Mouse (Mus musculus): Measurements from ENCODE around the gene Rab34. TPM values are rescaled to one million over a fixed set of nuclear protein-coding genes. Genes with fewer than 3 reads are reported as not detected.

Rab34 gene
- total RNA-seq, 1 experiment from 2014 or later = not detected

DNA sequence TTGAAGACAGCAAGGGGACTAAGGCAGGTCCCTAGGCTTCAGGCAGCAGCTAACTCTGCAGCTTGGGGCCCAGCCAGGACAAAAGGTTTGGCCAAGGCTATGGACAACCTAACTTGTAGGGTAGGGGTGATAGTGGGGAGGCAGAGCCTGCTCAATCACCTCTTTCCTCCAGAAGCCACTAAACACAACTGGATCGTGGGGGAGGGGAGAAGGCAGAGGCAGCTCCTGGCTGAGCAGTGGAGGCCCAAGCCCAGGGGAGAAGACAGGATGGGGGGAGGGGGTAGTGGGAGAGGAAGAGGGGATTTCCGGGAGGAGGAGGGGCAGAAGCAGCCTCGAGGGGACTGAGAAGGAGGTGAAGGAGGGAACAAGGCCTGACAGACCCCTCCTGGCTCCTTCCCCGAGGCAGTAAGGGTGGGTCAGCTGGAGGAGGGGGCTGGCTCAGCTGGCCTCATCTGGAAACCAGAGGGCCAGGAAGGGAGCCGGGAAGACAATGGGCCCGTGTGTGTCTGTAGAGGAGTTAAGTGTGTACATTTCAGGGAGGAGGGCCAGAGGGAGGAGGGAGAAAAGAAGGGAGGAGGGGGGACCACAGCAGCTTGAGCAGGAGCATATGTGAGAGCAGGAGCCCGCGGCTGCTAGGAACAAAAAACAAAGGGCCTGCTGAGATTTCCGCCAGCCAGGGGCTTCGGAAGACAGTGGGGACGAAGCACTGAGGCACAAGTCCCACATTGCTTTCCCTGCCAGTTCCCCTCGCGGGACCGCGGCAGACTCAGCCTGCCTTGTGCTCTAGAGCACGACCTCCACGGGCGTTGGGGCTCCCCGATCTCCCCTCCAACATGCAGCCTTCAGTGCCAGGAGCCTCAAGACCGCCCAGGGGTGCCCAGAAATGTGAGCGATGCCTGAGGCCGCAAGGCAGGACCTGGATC lies 24.3 kb upstream of the Rab34 start:
- no peak for ATAC-seq (replicated peaks; ENCODE audit: insufficient number of reproducible peaks, low FRiP score, low TSS enrichment, poor library complexity, severe bottlenecking)

DNA sequence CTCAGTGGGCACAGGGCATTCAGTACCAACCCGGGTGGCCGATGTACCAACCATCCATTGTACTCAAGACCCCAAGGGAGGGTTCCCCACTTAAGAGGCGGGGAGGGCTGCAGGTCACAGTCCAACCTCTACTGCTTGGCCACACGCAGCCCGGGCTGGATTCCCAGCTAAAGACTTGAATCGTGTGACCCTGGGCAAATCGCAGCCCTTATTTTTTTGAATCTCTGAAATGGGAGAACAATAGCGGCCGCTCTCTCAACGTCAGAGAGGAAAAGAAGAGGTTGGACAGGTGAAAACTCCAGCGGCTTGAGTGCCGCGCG lies 23.7 kb upstream of the Rab34 start:
- no peak for ATAC-seq (replicated peaks; ENCODE audit: insufficient number of reproducible peaks, low FRiP score, low TSS enrichment, poor library complexity, severe bottlenecking)

DNA sequence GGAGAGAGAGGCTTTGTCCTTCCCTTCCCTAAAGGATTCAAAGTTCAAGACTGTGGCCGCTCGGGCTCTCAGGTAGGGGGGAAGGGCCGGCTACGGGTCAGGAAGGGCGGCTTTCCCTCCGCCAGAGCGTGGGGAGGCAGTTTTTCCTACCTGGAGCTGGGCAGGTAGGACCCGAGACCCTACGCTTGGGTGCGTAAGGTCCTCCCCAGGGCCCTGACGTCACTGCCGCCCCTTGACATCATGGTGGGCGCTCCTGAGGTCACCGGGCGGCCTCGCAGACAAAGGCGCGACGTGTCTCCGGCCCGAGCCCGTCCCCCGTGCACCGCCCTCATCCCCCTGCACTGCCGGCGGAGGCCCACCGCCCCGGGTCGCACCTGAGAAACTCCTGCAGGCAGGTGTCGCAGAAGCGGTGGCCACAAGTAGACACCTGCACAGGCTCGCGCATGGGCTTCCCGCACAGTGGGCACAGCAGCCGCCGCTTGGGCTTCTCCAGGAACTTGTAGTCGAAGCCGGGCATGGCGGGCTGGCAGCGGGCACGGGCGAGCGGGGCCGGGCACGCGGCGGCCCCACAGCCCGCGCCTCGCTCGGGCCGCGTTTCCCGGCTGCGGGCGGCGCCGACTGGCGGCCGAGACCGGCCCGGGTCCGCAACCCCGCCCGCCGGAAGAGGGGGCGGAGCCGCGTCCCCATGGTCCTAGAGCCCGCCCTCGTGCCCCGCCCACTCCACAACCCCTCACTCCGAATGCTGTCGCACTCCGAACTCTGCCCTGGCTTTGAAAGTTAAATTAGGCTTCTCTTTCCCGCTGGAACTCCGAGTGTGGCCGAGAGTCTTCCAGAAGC lies 23.1 kb upstream of the Rab34 start, which contains the start of gene Traf4:
Traf4 (minus strand) TSS at position 666 of the 837 bp plus-strand sequence.
- ATAC-seq (replicated peaks; ENCODE audit: insufficient number of reproducible peaks, low FRiP score, low TSS enrichment, poor library complexity, severe bottlenecking) = 0 out of 2 replicates have a peak, but pooled peaks have one; percentile 37

DNA sequence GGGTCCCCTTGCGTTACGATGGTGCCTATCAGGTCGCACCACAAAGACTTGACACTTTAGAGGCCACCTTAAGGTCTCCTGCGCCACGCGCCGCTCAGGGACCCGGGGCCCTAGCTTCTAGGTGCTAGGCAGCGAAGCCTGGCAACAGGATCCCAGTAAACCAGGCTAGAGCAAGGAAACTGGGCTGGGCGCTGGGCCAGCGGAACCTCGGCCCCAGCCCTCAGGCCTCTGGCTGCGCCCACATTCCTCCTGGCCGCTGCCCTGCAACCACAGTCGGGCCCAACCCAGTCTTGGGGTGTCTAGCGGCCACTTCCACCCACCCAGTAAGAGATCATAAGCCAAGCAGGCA lies 22.5 kb upstream of the Rab34 start:
- 0 out of 2 replicates have a peak, but pooled peaks have one; percentile 14 for ATAC-seq (replicated peaks; ENCODE audit: insufficient number of reproducible peaks, low FRiP score, low TSS enrichment, poor library complexity, severe bottlenecking)

DNA sequence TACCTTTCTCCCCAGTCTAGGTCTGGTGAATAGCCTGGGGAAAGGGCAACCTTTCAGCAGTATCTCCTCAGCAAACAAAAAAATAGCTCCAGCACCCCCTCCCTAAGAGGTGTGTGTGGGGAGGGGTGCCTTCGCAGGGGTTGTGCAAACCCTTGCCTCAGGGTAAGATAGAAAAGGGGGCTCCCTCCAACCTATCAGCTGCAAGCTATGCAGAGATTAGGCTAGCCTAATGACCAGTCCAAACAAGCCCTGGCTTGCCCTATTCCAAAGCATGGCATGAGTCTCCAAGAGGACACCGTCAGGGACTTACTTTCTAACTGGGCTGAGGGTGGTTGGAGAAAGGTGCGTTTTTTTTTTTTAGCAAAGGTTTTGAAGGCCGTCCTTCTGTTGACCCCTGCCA lies 22.1 kb upstream of the Rab34 start:
- no peak for ATAC-seq (replicated peaks; ENCODE audit: insufficient number of reproducible peaks, low FRiP score, low TSS enrichment, poor library complexity, severe bottlenecking)

DNA sequence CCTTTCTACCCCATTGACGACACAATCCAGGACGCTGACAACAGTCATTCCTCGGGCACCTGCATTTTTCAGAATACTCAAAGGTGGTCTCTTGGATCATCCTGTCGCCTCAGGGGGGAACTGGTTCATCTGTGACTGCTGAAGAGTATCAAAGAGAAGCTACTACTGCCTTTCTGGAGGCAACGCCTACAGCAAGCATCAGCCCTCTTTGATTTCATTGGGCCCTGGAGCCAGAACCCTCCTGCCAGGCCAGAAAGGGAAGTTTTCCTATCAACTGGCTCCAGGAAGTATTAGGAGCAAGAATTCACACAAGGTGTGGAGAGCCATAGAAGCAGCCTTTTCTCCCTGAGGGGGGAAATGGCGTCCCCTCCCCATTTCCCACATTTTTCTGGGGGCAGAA lies 21.6 kb upstream of the Rab34 start:
- no peak for ATAC-seq (replicated peaks; ENCODE audit: insufficient number of reproducible peaks, low FRiP score, low TSS enrichment, poor library complexity, severe bottlenecking)

DNA sequence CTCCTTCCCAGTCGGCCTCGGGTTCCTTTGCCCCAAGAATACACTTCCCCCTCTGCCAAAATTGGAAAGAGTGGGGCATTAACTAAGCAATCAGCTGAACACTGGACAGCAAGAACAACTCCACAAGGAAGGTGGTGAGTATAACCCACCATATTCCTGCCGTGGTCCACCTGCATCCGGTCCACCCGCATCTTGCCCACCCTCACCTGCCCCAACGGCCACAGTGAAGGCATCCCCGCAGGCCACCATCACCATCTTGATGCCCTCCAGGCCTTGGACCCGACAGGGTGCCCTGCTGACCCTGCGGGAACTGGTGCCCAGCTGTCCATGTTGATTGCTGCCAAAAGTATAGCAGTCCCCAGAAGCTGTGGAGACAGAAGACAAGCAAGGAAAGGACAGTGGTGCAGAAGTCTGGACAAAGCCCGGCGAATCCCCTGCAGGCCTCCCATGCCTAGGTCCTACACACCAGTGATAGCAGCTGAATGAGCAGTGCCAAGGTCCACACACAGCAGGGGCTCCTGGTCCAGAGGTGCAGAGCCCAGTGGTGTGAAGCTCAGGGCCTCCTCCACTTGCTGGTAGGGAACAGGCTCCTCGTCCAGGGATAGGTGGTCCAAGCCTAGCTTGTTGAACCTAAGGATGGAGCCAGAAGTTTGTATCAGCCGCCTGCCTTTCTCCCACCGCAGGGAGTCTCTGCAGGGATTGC lies 20.8 kb upstream of the Rab34 start:
- ATAC-seq (replicated peaks; ENCODE audit: insufficient number of reproducible peaks, low FRiP score, low TSS enrichment, poor library complexity, severe bottlenecking) = no peak

DNA sequence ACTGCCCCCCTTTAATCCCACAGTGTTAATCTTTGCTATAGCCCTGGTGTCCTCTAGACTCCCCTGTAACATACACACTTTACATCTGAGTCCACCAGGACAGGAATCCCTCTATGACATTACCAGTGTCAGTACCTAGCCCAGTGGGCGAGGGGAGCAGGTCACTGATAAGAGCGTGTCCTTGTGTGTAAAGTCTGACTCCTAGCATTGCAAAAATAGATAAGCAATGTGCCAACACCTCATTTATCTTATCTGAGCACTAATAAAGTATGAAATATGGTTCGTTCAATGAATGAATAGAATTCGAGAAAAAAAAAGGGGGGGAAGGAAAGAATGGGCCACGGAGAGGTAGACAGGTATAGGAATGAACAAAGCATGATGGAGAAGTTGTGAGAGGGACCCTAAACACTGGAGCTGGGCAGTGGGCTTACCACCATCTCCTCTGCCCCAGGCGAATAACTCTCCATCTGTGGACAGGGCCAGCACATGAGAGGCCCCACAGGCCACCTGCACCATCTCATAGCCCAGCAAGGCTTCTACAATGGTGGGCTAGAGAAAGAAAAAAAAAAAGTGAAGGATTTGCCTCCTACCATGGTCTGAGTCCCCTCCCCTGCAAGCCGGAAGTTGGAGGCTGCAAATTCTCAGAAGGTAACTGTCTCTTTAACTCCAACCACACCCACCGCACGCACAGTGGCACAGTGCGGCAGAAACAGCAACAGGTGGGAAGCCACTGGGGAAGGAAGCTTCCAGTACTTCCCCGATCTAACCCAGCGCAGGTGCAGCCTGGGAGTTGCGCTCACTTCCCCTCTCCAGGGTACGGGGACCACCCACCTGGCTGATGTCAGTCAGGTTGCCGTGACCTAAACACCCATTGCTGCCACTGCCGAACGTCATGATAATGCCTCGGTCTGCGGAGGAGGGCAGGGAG lies 19.4 kb upstream of the Rab34 start:
- ATAC-seq (replicated peaks; ENCODE audit: insufficient number of reproducible peaks, low FRiP score, low TSS enrichment, poor library complexity, severe bottlenecking) = peak; percentile 16; the same call in 1 of the 2 replicates

DNA sequence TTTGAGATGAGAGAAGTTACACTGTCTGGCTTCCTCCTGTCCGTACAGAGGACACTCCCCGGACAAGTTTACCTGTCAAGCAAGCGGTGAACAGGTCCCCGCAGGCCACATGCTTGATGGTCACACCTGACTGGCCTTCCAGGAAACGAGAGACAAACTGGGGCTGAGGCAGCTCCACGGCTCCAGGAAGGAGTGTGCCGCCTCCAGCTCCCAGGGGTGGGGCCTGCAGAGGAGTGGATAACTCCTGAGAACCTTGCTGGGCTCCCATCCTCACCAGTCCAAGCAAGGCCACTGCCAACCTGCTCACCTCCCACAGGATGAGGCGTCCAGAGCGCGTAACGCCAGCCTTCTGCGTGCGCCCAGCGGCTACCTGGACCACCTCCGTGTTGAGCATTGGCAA lies 17.9 kb upstream of the Rab34 start:
- ATAC-seq (replicated peaks; ENCODE audit: insufficient number of reproducible peaks, low FRiP score, low TSS enrichment, poor library complexity, severe bottlenecking) = no peak

DNA sequence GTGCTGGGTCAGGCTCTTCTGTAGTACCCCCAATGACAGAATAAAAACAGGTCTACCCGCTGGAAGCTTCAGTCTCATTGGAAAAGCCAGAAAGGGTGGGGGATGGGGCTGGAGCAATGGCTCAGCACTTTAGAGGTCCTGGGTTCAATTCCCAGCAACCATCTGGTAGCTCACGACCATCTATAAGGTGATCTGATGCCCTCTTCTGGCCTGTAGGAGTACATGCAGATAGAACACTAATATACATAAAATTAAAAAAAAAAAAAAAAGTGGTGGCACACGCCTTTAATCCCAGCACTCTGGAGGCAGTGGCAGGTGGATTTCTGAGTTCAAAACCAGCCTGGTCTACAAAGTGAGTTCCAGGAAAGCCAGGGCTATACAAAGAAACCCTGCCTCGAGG lies 16.9 kb upstream of the Rab34 start:
- ATAC-seq (replicated peaks; ENCODE audit: insufficient number of reproducible peaks, low FRiP score, low TSS enrichment, poor library complexity, severe bottlenecking) = no peak

DNA sequence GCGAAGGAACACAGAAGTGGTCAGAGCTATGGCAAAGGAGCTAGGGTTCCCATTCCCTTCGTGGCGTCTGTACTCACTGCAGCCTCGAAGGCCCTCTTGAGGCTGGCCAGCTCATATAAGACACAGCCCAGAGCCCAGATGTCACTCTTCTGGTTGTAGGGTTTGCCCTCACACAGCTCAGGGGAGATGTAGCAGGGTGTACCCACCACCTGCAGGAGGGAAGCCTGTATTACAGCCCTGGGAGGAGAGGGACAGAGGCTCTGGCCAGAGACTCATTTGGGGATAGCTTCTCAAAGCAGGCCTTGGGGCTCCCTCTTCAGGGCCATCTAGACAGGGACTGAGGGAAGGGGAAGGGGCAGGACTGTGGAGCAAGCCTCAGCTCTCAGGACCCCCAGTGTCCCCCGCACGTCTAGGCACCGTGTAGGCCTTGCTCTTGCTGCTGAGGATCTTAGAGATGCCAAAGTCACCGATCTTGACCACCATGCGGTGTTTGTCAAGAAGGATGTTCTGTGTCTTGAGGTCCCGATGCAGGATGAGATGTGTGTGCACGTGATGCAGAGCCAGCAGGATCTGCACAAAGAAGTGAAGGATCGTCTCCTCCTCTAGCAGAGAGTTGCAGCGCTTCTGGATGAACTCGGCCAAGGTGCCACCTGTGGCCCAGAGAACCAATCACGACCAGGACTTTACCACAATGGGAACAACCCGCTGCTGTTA lies 16.0 kb upstream of the Rab34 start:
- no peak for ATAC-seq (replicated peaks; ENCODE audit: insufficient number of reproducible peaks, low FRiP score, low TSS enrichment, poor library complexity, severe bottlenecking)

DNA sequence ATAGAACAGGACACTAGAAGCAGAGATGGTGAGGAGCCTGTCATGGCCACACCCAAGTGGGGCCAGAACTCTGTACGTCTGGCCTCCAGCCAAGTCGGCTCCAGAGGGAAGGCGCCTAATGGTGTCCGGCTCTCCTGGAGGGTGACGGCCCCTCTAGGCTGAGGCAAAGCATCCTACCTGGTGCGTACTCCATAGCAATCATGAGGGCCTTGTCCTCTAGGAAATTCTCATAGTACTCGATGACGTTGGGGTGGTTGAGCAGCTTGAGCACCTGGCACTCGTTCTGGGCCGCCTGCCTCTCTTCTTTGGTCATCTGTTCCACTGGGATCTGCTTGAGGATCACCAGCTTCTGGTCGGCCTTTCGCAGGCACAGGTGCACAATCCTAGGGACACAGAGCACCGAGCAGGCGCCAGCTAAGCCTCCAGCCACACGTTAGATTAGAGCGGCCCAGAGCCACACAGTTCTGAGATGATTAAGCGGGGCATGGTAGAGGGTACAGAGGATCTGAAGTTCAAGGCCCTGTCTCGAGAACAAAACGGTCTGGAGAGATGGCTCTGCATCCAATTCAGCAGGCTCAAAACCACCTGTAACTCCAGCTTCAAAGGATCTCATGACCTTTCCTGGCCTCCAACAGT lies 15.4 kb upstream of the Rab34 start:
- ATAC-seq (replicated peaks; ENCODE audit: insufficient number of reproducible peaks, low FRiP score, low TSS enrichment, poor library complexity, severe bottlenecking) = no peak

DNA sequence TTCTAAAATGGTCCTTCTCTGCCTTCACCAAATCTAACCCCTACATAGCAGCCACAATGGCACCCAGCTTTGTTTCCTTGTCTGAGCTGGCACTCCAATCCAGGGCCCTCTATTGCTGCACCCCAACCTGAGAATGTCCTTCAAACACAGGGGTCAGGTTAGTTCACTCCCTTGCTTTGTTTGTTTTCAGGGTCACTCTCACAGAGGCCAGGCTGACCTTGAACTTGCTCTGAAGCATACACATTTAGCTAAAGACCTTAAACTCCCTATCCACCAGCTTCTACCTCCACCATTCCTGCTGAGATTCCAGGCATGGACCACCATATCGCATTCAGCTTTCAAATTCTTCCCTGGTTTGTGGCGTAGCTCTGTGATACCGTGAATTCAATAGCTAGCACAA lies 13.7 kb upstream of the Rab34 start:
- ATAC-seq (replicated peaks; ENCODE audit: insufficient number of reproducible peaks, low FRiP score, low TSS enrichment, poor library complexity, severe bottlenecking) = no peak

DNA sequence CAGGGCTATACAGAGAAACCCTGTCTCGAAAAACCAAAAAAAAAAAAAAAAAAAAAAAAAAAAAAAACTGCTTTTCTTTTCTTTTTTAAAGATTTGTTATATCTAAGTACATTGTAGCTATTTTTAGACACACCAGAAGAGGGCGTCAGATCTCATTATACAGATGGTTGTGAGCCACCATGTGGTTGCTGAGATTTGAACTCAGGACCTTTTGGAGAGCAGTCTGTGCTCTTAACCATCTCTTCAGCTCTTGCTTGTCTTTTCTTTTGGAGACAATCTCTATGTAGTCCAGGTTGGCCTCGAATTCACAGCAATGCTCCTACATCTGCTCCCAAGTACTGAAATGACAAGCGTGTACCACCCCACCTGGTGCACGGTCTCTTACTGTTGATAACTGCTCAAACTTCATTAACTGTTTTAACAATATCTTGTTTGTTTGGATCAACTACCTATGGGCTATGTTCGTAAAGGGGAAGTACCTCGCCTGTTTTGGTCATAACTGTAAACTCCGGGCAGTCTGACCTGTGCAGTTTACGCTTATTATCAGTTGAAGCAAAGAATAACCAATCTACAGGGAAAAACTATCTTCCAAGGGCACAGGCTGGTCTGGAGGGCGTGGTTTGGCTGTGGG lies 12.3 kb upstream of the Rab34 start:
- ATAC-seq (replicated peaks; ENCODE audit: insufficient number of reproducible peaks, low FRiP score, low TSS enrichment, poor library complexity, severe bottlenecking) = no peak

DNA sequence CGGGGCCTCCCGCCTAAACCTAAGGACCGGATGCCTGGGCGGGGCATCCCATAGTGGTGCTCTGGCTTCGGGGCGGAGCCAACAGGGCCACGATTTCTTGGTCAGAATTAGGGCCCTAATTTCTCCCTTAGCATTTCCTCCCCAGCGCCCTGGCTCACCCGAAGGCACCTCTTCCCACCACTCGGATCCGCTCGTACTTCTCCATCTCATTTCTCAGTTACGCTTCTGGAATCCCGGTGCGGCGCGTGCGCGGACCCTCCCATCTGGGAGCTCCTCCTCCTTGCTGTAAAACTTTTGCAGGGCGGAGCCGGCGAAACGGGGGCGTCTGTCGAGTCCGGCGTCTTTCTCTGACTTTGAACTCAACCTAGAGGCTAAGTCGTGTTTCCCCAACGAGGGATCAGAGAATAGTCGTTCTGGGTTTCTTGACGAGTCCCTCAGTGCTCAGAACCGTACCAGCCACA lies 11.8 kb upstream of the Rab34 start, which contains the start of the genes Nek8 and Tlcd1:
Nek8 (minus strand) TSS at position 274 of the 461 bp plus-strand sequence.
Tlcd1 (plus strand) TSS at position 310 of the 461 bp plus-strand sequence.
- ATAC-seq (replicated peaks; ENCODE audit: insufficient number of reproducible peaks, low FRiP score, low TSS enrichment, poor library complexity, severe bottlenecking) = peak; percentile 65

DNA sequence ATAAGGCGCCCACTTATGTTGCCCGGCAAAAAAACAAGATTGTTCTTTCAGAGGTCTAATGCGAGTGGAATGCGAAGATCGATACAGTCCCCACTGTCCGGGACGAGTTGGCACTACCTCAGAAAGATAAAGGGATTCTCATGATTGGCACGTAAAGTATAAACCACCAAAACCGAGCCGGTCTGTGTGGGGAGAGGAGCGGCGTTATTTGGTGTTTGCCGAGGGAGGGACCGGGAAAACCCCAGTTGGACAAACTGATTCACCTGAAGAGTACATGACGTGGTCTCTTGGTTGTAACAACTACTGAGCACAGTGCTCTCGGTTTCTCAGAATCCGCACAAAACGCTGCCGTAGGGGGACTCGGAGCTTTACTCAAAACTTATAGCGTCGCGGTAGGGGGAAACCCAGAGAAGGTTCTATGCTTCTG lies 11.3 kb upstream of the Rab34 start:
- ATAC-seq (replicated peaks; ENCODE audit: insufficient number of reproducible peaks, low FRiP score, low TSS enrichment, poor library complexity, severe bottlenecking) = no peak
